Mouse (Mus musculus): ENCODE results near the gene Rap1b.

Rap1b gene

GRCm38 (mm10) chr10:117858241-117858640, 12.4 kb upstream of the Rap1b start:
- DNase-seq (ENCODE audit: low spot score): no peak

- no peak for DNase-seq (ENCODE audit: low spot score)
Observed at GRCm38 (mm10) chr10:117856001-117856720, 10.3 kb upstream of the Rap1b start.

- DNase-seq (ENCODE audit: low spot score): no peak
Observed at GRCm38 (mm10) chr10:117852648-117853192, 6.9 kb upstream of the Rap1b start.

- DNase-seq (ENCODE audit: low spot score): no peak
Observed at GRCm38 (mm10) chr10:117848981-117849380, 3.1 kb upstream of the Rap1b start.

GRCm38 (mm10) chr10:117846796-117847195, 961 bp upstream of the Rap1b start:
- DNase-seq (ENCODE audit: low spot score): no peak

GRCm38 (mm10) chr10:117846260-117846632, 411 bp upstream of the Rap1b start:
- no peak for DNase-seq (ENCODE audit: low spot score)

GRCm38 (mm10) chr10:117844782-117845596, 846 bp downstream of the Rap1b start:
- peak; percentile 18 for DNase-seq (ENCODE audit: low spot score)

GRCm38 (mm10) chr10:117844279-117844678, 1.6 kb downstream of the Rap1b start:
- DNase-seq (ENCODE audit: low spot score): no peak

GRCm38 (mm10) chr10:117843690-117844089, 2.1 kb downstream of the Rap1b start:
- DNase-seq (ENCODE audit: low spot score): no peak

- DNase-seq (ENCODE audit: low spot score): no peak
Observed at GRCm38 (mm10) chr10:117841765-117842164, 4.1 kb downstream of the Rap1b start.

GRCm38 (mm10) chr10:117840431-117840995, 5.3 kb downstream of the Rap1b start:
- no peak for DNase-seq (ENCODE audit: low spot score)

GRCm38 (mm10) chr10:117839737-117840136, 6.1 kb downstream of the Rap1b start:
- no peak for DNase-seq (ENCODE audit: low spot score)

GRCm38 (mm10) chr10:117838924-117839323, 6.9 kb downstream of the Rap1b start:
- DNase-seq (ENCODE audit: low spot score): no peak

GRCm38 (mm10) chr10:117836354-117836753, 9.5 kb downstream of the Rap1b start:
- DNase-seq (ENCODE audit: low spot score): no peak

GRCm38 (mm10) chr10:117835453-117835852, 10.4 kb downstream of the Rap1b start:
- DNase-seq (ENCODE audit: low spot score): no peak

GRCm38 (mm10) chr10:117830797-117831196, 15.0 kb downstream of the Rap1b start:
- DNase-seq (ENCODE audit: low spot score): no peak

- DNase-seq (ENCODE audit: low spot score): no peak
Observed at GRCm38 (mm10) chr10:117829472-117830155, 16.2 kb downstream of the Rap1b start.

GRCm38 (mm10) chr10:117829022-117829421, 16.8 kb downstream of the Rap1b start:
- DNase-seq (ENCODE audit: low spot score): no peak

- no peak for DNase-seq (ENCODE audit: low spot score)
Observed at GRCm38 (mm10) chr10:117828536-117828935, 17.3 kb downstream of the Rap1b start.

- no peak for DNase-seq (ENCODE audit: low spot score)
Observed at GRCm38 (mm10) chr10:117824647-117825046, 21.2 kb downstream of the Rap1b start.

- no peak for DNase-seq (ENCODE audit: low spot score)
Observed at GRCm38 (mm10) chr10:117824139-117824538, 21.7 kb downstream of the Rap1b start.

GRCm38 (mm10) chr10:117823321-117823720, 22.5 kb downstream of the Rap1b start:
- no peak for DNase-seq (ENCODE audit: low spot score)

Measured in left cerebral cortex, adult 11 months (tissue).